Mouse (Mus musculus): ENCODE measurements at regions not wholly inside any gene's neighbourhood (a gene's known extent, or its start where the extent isn't known, plus 50 kb on each side); places are given as distances from the start of the nearest gene placed in this dataset.

DNA sequence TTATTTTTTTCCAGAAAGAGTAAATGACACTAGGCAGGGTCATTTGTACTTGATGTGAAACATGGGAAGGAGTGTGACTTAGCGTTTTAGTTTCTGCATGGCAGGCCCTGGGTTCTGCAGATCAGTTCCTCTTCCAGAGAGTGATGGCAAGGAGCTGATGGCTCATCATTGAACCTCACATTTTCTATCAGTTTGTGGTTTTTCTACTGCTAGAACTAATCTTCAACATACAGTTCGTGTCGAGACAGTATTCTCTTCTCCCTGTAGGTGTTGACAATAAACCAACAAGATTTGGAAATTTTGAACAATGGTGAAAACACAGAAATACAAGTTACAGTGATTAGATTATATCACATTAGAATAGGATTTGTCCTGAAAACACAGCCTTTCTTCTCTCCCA lies 891.2 kb upstream of the Nudt12 start:
- H3K4me2 ChIP-seq, result no peak overlapping the region
- H3K27me3 ChIP-seq (ENCODE audit: insufficient read depth, low read length), result no peaks in the 10 kb centered on the region
- WGBS, result 83% methylated on average over 3 of the region's 3 CpGs
- no peaks in the 10 kb centered on the region for H3K4me1 ChIP-seq (ENCODE audit: insufficient read depth)
- TF ChIP-seq CTCF (IDR thresholded peaks at IDR 0.05; ENCODE audit: low read depth), result no peak
- H3K9ac ChIP-seq, result no peak overlapping the region
- no peaks in the 10 kb centered on the region for H3K9me3 ChIP-seq (ENCODE audit: low read depth, low read length)
- no peak overlapping the region for H3K4me3 ChIP-seq (ENCODE audit: low read depth, low read length)
- DNase-seq, result no peak
- no peak for ATAC-seq (ENCODE audit: insufficient read depth)
- H3K36me3 ChIP-seq (ENCODE audit: insufficient read depth), result no peaks in the 10 kb centered on the region
- no peak overlapping the region for H3K27ac ChIP-seq (ENCODE audit: low read depth)

- Histone ChIP-seq H3K4me3 (ENCODE audit: low read depth, low read length) (no peak overlapping the region), H3K36me3 (ENCODE audit: insufficient read depth) (no peaks in the 10 kb centered on the region), H3K27me3 (ENCODE audit: insufficient read depth, low read length) (no peaks in the 10 kb centered on the region), H3K27ac (ENCODE audit: low read depth) (no peak overlapping the region), H3K9ac (no peak overlapping the region), H3K4me1 (ENCODE audit: insufficient read depth) (no peaks in the 10 kb centered on the region), H3K4me2 (no peak overlapping the region), H3K9me3 (ENCODE audit: low read depth, low read length) (no peaks in the 10 kb centered on the region)
- ATAC-seq (ENCODE audit: insufficient read depth), result no peak
- 85% methylated on average over 4 of the region's 4 CpGs for WGBS
- no peak for DNase-seq
- TF ChIP-seq CTCF (IDR thresholded peaks at IDR 0.05; ENCODE audit: low read depth), result no peak
Measured at GRCm38 (mm10) chr17:59877791-59878190, 864.6 kb upstream of the Nudt12 start.

DNA sequence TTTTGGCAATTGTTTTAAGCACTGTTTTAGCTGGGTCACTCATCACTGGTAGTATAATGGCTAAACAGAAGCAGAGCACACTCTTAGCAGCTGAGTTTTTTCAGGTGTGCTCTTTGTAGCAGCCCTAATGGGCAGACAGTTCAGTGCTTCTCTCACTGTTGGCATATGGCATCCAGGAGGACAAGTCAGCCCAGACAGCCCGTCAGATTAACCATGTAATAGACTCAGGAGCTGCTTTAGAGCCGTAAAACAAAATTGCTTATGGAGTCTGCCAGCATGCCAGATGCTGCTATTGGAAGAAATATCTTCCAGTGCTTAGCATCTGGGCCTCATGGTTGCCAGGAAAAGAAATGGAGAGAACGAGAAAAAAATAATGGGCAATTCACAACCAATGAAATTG lies 835.7 kb upstream of the Nudt12 start:
- Histone ChIP-seq H3K27me3 (ENCODE audit: insufficient read depth, low read length) (no peaks in the 10 kb centered on the region), H3K4me3 (ENCODE audit: low read depth, low read length) (no peak overlapping the region), H3K36me3 (ENCODE audit: insufficient read depth) (no peaks in the 10 kb centered on the region), H3K27ac (ENCODE audit: low read depth) (no peak overlapping the region), H3K9ac (no peak overlapping the region), H3K4me1 (ENCODE audit: insufficient read depth) (no peaks in the 10 kb centered on the region), H3K9me3 (ENCODE audit: low read depth, low read length) (no peaks in the 10 kb centered on the region), H3K4me2 (no peak overlapping the region)
- ATAC-seq (ENCODE audit: insufficient read depth) (no peak), DNase-seq (no peak)
- TF ChIP-seq CTCF (IDR thresholded peaks at IDR 0.05; ENCODE audit: low read depth), result no peak
- WGBS, result 64% methylated on average over 3 of the region's 3 CpGs

DNA sequence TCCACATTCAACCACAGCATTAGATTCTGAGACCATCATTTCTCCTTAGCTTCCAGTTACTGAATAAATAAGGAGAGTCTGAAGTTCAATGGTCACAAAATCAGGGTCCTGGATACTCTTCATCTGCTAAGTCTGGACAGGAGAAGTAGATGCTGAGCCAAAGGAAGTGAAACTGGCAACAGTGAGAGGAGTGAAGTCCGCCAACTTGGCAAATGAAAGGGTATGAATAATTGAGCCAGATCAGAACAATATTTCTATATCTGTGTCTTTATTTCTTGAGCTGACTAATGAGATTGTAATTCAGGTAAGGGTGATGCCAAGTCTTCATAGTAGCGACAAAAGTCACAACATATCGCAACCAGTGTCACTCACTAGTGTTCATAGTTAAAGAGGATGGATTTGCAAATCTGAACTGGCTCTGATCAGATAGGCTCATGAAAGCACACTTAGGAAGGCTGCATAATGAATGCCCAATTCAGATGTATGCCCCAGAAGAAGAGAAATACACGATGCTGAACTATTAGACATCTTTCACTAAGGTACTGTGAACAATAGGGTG lies 832.2 kb upstream of the Nudt12 start:
- no peak overlapping the region for H3K9ac ChIP-seq
- H3K36me3 ChIP-seq (ENCODE audit: insufficient read depth), result no peaks in the 10 kb centered on the region
- no peaks in the 10 kb centered on the region for H3K27me3 ChIP-seq (ENCODE audit: insufficient read depth, low read length)
- H3K4me1 ChIP-seq (ENCODE audit: insufficient read depth), result no peaks in the 10 kb centered on the region
- H3K4me3 ChIP-seq (ENCODE audit: low read depth, low read length), result no peak overlapping the region
- H3K4me2 ChIP-seq, result no peak overlapping the region
- H3K9me3 ChIP-seq (ENCODE audit: low read depth, low read length), result no peaks in the 10 kb centered on the region
- WGBS, result 89% methylated on average over 4 of the region's 4 CpGs
- no peak for DNase-seq
- ATAC-seq (ENCODE audit: insufficient read depth), result no peak
- TF ChIP-seq CTCF (IDR thresholded peaks at IDR 0.05; ENCODE audit: low read depth), result no peak
- no peak overlapping the region for H3K27ac ChIP-seq (ENCODE audit: low read depth)

- no peak for ATAC-seq (ENCODE audit: insufficient read depth)
- no peaks in the 10 kb centered on the region for H3K36me3 ChIP-seq (ENCODE audit: insufficient read depth)
- DNase-seq, result no peak
- no peaks in the 10 kb centered on the region for H3K9me3 ChIP-seq (ENCODE audit: low read depth, low read length)
- 66% methylated on average over 3 of the region's 3 CpGs for WGBS
- no peak overlapping the region for H3K4me3 ChIP-seq (ENCODE audit: low read depth, low read length)
- no peak overlapping the region for H3K4me2 ChIP-seq
- no peak for TF ChIP-seq CTCF (IDR thresholded peaks at IDR 0.05; ENCODE audit: low read depth)
- H3K27ac ChIP-seq (ENCODE audit: low read depth), result no peak overlapping the region
- no peak overlapping the region for H3K9ac ChIP-seq
- H3K27me3 ChIP-seq (ENCODE audit: insufficient read depth, low read length), result no peaks in the 10 kb centered on the region
- no peaks in the 10 kb centered on the region for H3K4me1 ChIP-seq (ENCODE audit: insufficient read depth)
Measured at GRCm38 (mm10) chr17:59805870-59806269, 792.7 kb upstream of the Nudt12 start.

GRCm38 (mm10) chr17:59793434-59793833 lies 780.3 kb upstream of the Nudt12 start:
- Histone ChIP-seq H3K27ac (ENCODE audit: low read depth) (no peak overlapping the region), H3K9ac (no peak overlapping the region), H3K27me3 (ENCODE audit: insufficient read depth, low read length) (no peaks in the 10 kb centered on the region), H3K36me3 (ENCODE audit: insufficient read depth) (no peaks in the 10 kb centered on the region), H3K9me3 (ENCODE audit: low read depth, low read length) (no peaks in the 10 kb centered on the region), H3K4me1 (ENCODE audit: insufficient read depth) (no peaks in the 10 kb centered on the region), H3K4me3 (ENCODE audit: low read depth, low read length) (no peak overlapping the region), H3K4me2 (no peak overlapping the region)
- ATAC-seq (ENCODE audit: insufficient read depth) (no peak), DNase-seq (no peak)
- no peak for TF ChIP-seq CTCF (IDR thresholded peaks at IDR 0.05; ENCODE audit: low read depth)

- TF ChIP-seq CTCF (IDR thresholded peaks at IDR 0.05; ENCODE audit: low read depth), result no peak
- Histone ChIP-seq H3K36me3 (ENCODE audit: insufficient read depth) (no peaks in the 10 kb centered on the region), H3K4me1 (ENCODE audit: insufficient read depth) (no peaks in the 10 kb centered on the region), H3K27me3 (ENCODE audit: insufficient read depth, low read length) (no peaks in the 10 kb centered on the region), H3K9ac (no peak overlapping the region), H3K4me3 (ENCODE audit: low read depth, low read length) (no peak overlapping the region), H3K4me2 (no peak overlapping the region), H3K27ac (ENCODE audit: low read depth) (no peak overlapping the region), H3K9me3 (ENCODE audit: low read depth, low read length) (no peaks in the 10 kb centered on the region)
- DNase-seq, result peak; percentile 9
- 60% methylated on average over 4 of the region's 4 CpGs for WGBS
- ATAC-seq (ENCODE audit: insufficient read depth), result no peak
Measured at GRCm38 (mm10) chr17:59792780-59793179, 779.6 kb upstream of the Nudt12 start.

GRCm38 (mm10) chr17:59774075-59774474 lies 760.9 kb upstream of the Nudt12 start:
- H3K4me1 ChIP-seq (ENCODE audit: insufficient read depth), result no peaks in the 10 kb centered on the region
- H3K9me3 ChIP-seq (ENCODE audit: low read depth, low read length), result no peaks in the 10 kb centered on the region
- H3K4me2 ChIP-seq, result no peak overlapping the region
- H3K4me3 ChIP-seq (ENCODE audit: low read depth, low read length), result no peak overlapping the region
- no peaks in the 10 kb centered on the region for H3K36me3 ChIP-seq (ENCODE audit: insufficient read depth)
- DNase-seq (no peak), ATAC-seq (ENCODE audit: insufficient read depth) (no peak)
- H3K27ac ChIP-seq (ENCODE audit: low read depth), result no peak overlapping the region
- H3K27me3 ChIP-seq (ENCODE audit: insufficient read depth, low read length), result no peaks in the 10 kb centered on the region
- no peak overlapping the region for H3K9ac ChIP-seq
- TF ChIP-seq CTCF (IDR thresholded peaks at IDR 0.05; ENCODE audit: low read depth), result no peak
- 41% methylated on average over 3 of the region's 3 CpGs for WGBS
